Mouse (Mus musculus) ES-Bruce4 (cell line): ENCODE measurements around the gene Nck1.

Experiments used
- CTCF ChIP-seq: IDR thresholded peaks from one replicate; pipeline ENCODE4 v1.8.1; 2011; ENCODE audit warnings: low read depth, low read length
- EP300 ChIP-seq: IDR thresholded peaks from 2 replicates; pipeline ENCODE4 v1.6.1; 2011; ENCODE audit warnings: low read depth, low read length; ENCODE audit not compliant: insufficient read depth
- POLR2A ChIP-seq: IDR thresholded peaks from one replicate; pipeline ENCODE4 v1.8.1; 2011; ENCODE audit warnings: low read length; ENCODE audit not compliant: insufficient read depth

DNA sequence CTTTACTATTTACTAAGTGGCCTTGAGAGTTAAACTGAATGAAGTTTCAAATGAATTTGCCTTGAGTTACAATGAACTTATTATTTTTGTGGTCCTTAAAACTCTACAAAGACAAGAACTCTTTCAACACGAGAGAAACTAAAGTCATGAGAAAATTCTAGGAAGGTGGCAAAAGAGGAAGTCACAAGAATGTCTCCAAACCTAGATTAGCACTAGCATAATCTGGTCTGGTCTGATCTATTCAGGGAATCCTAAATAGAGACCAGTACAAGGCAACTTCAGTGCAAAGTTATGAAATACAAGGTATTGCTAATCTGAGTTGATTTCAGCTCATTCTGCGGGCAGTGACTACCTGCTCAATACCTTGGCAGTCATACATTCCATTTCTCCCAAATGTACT, 20.7 kb downstream of the Nck1 start:
- TF ChIP-seq CTCF (no peak), POLR2A (no peak), EP300 (no peak)
